Mouse (Mus musculus) liver, embryonic 14.5 days (tissue): ENCODE data around the gene Myl10. TPM values are rescaled to one million over a fixed set of nuclear protein-coding genes. Genes with fewer than 3 reads are reported as not detected.

Source experiments
- ATAC-seq: fragments of 200-750 bp; cut with Nextera tagmentation; 2 replicates; pipeline ENCODE4 v1.8.0; 2017; ENCODE audit warnings: moderate number of reproducible peaks, mild to moderate bottlenecking, moderate library complexity; ENCODE audit not compliant: insufficient read depth
- DNase-seq, 3 experiments: peaks; one replicate each; pipeline ENCODE4 v3.0.0-alpha.2; 2012 to 2013; ENCODE audit warnings: low read depth in 3 of 3, low spot score in 3 of 3
- H3K27ac ChIP-seq: fragments of 300-500 bp; sonication (generic); 2 replicates; pipeline ENCODE4 v1.5.1; 2014; ENCODE audit warnings: moderate library complexity, mild to moderate bottlenecking, control low read depth, inconsistent platforms
- H3K27me3 ChIP-seq: fragments of 300-500 bp; sonication (generic); 2 replicates; pipeline ENCODE4 v1.6.1; 2014; ENCODE audit warnings: mild to moderate bottlenecking, low read length, moderate library complexity; ENCODE audit not compliant: control insufficient read depth, insufficient read depth
- H3K36me3 ChIP-seq: fragments of 300-500 bp; sonication (generic); replicated peaks from 2 replicates; pipeline ENCODE4 v1.6.1; 2014; ENCODE audit warnings: low read depth; ENCODE audit not compliant: control insufficient read depth, insufficient read depth
- H3K4me1 ChIP-seq, 2 experiments: fragments of 200-500 bp in 1 of 2; fragments of 300-500 bp in 1 of 2; sonication (generic) in 1 of 2; replicated peaks; 2 replicates each; pipeline ENCODE4 v1.6.1; 2012 to 2014; ENCODE audit warnings: antibody characterized with exemption in 1 of 2, inconsistent platforms in 1 of 2, low read length in 1 of 2; ENCODE audit not compliant: control insufficient read depth in 2 of 2, insufficient read depth in 2 of 2
- H3K4me2 ChIP-seq: fragments of 300-500 bp; sonication (generic); 2 replicates; pipeline ENCODE4 v1.6.1; 2014; ENCODE audit warnings: low read depth, mild to moderate bottlenecking, control low read depth, moderate library complexity
- H3K4me3 ChIP-seq, 2 experiments: fragments of 200-500 bp in 1 of 2; fragments of 300-500 bp in 1 of 2; sonication (generic) in 1 of 2; 2 replicates each; pipeline ENCODE4 v1.5.1; 2012 to 2014; ENCODE audit warnings: low read depth in 2 of 2, low read length in 2 of 2, mild to moderate bottlenecking in 2 of 2, control low read depth in 1 of 2, inconsistent platforms in 1 of 2, moderate library complexity in 1 of 2; ENCODE audit not compliant: insufficient read depth in 1 of 2
- H3K9ac ChIP-seq: fragments of 300-500 bp; sonication (generic); replicated peaks from 2 replicates; pipeline ENCODE4 v1.6.1; 2014; ENCODE audit warnings: mild to moderate bottlenecking, control low read depth, moderate library complexity
- H3K9me3 ChIP-seq: fragments of 300-500 bp; sonication (generic); 2 replicates; pipeline ENCODE4 v1.6.1; 2016; ENCODE audit warnings: low read length, mixed read lengths; ENCODE audit not compliant: control insufficient read depth
- CTCF ChIP-seq: IDR thresholded peaks from 2 replicates; pipeline ENCODE4 v1.5.1; 2016; ENCODE audit warnings: antibody characterized with exemption, low read depth, control low read depth
- EP300 ChIP-seq: IDR thresholded peaks from 2 replicates; pipeline ENCODE4 v1.6.1; 2016; ENCODE audit warnings: antibody characterized with exemption, low read depth
- WGBS: fragments of 180-500 bp; shearing (Covaris S2); extraction: QIAGEN DNeasy Blood & Tissue Kit; methylation state at CpG from one replicate; pipeline ENCODE4 v1.1.7; 2014; ENCODE audit not compliant: insufficient replicate concordance; 5-methylcytosine and 5-hydroxymethylcytosine counted together
- polyA plus RNA-seq, 2 experiments: library from polyadenylated mRNA; depleted of rRNA in 1 of 2; stranded (reverse) in 1 of 2; unstranded in 1 of 2; fragments of >200 nt; fragmentation: Nextera tagmentation in 1 of 2; extraction: Ambion mirVana in 1 of 2; gene quantifications; 2 replicates each; pipeline versions ENCODE4 v1.2.1 to v1.2.3; 2012 to 2014

Gene Myl10
- polyA plus RNA-seq, 2 experiments, result not detected

- no peak overlapping the region for H3K4me2 ChIP-seq
- TF ChIP-seq CTCF (no peak), EP300 (no peak)
- no peak for DNase-seq
Observed at GRCm38 (mm10) chr5:136702159-136702725, 9.3 kb downstream of the Myl10 start.

GRCm38 (mm10) chr5:136703751-136704150 lies 10.8 kb downstream of the Myl10 start:
- Histone ChIP-seq H3K4me3 (no peak overlapping the region), H3K9me3 (no peaks in the 10 kb centered on the region)
- WGBS, result 15% methylated on average over 3 of the region's 3 CpGs

More at GRCm38 (mm10) chr5:136702159-136702725, 9.3 kb downstream of the Myl10 start:
- H3K4me3 ChIP-seq, result no peak overlapping the region
- H3K4me1 ChIP-seq, result no peaks in the 10 kb centered on the region
- H3K9me3 ChIP-seq, result no peaks in the 10 kb centered on the region
- no peaks in the 10 kb centered on the region for H3K27me3 ChIP-seq
- no peaks in the 10 kb centered on the region for H3K36me3 ChIP-seq
- WGBS, result 23% methylated on average over 3 of the region's 3 CpGs
- H3K9ac ChIP-seq, result no peak overlapping the region
- no peak for ATAC-seq
- no peak overlapping the region for H3K27ac ChIP-seq

GRCm38 (mm10) chr5:136704151-136704550 lies 11.2 kb downstream of the Myl10 start:
- TF ChIP-seq CTCF (no peak), EP300 (no peak)
- H3K4me1 ChIP-seq, result no peaks in the 10 kb centered on the region
- no peak overlapping the region for H3K9ac ChIP-seq
- H3K4me2 ChIP-seq, result no peak overlapping the region
- no peaks in the 10 kb centered on the region for H3K36me3 ChIP-seq
- no peaks in the 10 kb centered on the region for H3K27me3 ChIP-seq
- H3K4me3 ChIP-seq, result no peak overlapping the region
- DNase-seq, result no peak
- WGBS, result 73% methylated on average over 8 of the region's 8 CpGs
- no peaks in the 10 kb centered on the region for H3K9me3 ChIP-seq
- ATAC-seq, result no peak
- H3K27ac ChIP-seq, result no peak overlapping the region

More at GRCm38 (mm10) chr5:136703751-136704150, 10.8 kb downstream of the Myl10 start:
- Histone ChIP-seq H3K4me2 (no peak overlapping the region), H3K27ac (no peak overlapping the region), H3K36me3 (no peaks in the 10 kb centered on the region), H3K9ac (no peak overlapping the region), H3K27me3 (no peaks in the 10 kb centered on the region), H3K4me1 (no peaks in the 10 kb centered on the region)
- no peak for ATAC-seq
- DNase-seq, result peak in 2 of 3 experiments; percentile 11 to 27
- TF ChIP-seq CTCF, result peak; percentile 82
- TF ChIP-seq EP300, result no peak

GRCm38 (mm10) chr5:136705532-136705931 lies 12.6 kb downstream of the Myl10 start:
- ATAC-seq (no peak), DNase-seq (no peak)
- H3K27me3 ChIP-seq, result no peaks in the 10 kb centered on the region
- TF ChIP-seq EP300, result no peak
- peak; percentile 66 for TF ChIP-seq CTCF
- no peak overlapping the region for H3K4me3 ChIP-seq
- H3K27ac ChIP-seq, result no peak overlapping the region
- H3K4me1 ChIP-seq, result no peaks in the 10 kb centered on the region
- WGBS, result 66% methylated on average over 3 of the region's 3 CpGs
- no peak overlapping the region for H3K9ac ChIP-seq
- H3K9me3 ChIP-seq, result no peaks in the 10 kb centered on the region
- H3K4me2 ChIP-seq, result no peak overlapping the region
- H3K36me3 ChIP-seq, result no peaks in the 10 kb centered on the region

- DNase-seq (peak; percentile 33 to 45 (median 41)), ATAC-seq (no peak)
- Histone ChIP-seq H3K4me3 (no peak overlapping the region), H3K27me3 (no peaks in the 10 kb centered on the region), H3K4me2 (no peak overlapping the region), H3K27ac (no peak overlapping the region), H3K36me3 (no peaks in the 10 kb centered on the region), H3K9ac (no peak overlapping the region), H3K9me3 (no peaks in the 10 kb centered on the region), H3K4me1 (no peaks in the 10 kb centered on the region)
- WGBS, result 1% methylated on average over 9 of the region's 9 CpGs
- TF ChIP-seq CTCF, result peak; percentile 81
- no peak for TF ChIP-seq EP300
Observed at GRCm38 (mm10) chr5:136706803-136707202, 13.9 kb downstream of the Myl10 start.
